Mouse (Mus musculus) embryonic facial prominence, embryonic 12.5 days (tissue): Measurements from ENCODE around the gene Hecw2. TPM values are rescaled to one million over a fixed set of nuclear protein-coding genes. Genes with fewer than 3 reads are reported as not detected.
A peak's percentile ranks its signal among the peaks of the same experiment; 100 is the strongest.

ENCODE experiments used
- ATAC-seq: fragments of 200-750 bp; cut with Nextera tagmentation; 2 replicates; pipeline ENCODE4 v1.8.0; 2017; ENCODE audit not compliant: insufficient number of reproducible peaks, insufficient read depth, low FRiP score, low TSS enrichment
- H3K27ac ChIP-seq: fragments of 300-500 bp; sonication (generic); 2 replicates; pipeline ENCODE4 v1.5.1; 2016; ENCODE audit warnings: mild to moderate bottlenecking
- H3K27me3 ChIP-seq: fragments of 300-500 bp; sonication (generic); 2 replicates; pipeline ENCODE4 v1.6.1; 2016; ENCODE audit warnings: mild to moderate bottlenecking, moderate library complexity
- H3K36me3 ChIP-seq: fragments of 300-500 bp; sonication (generic); 2 replicates; pipeline ENCODE4 v1.6.1; 2016; ENCODE audit warnings: mild to moderate bottlenecking
- H3K4me1 ChIP-seq: fragments of 300-500 bp; sonication (generic); 2 replicates; pipeline ENCODE4 v1.6.1; 2016
- H3K4me2 ChIP-seq: fragments of 300-500 bp; sonication (generic); replicated peaks from 2 replicates; pipeline ENCODE4 v1.6.1; 2016; ENCODE audit warnings: mild to moderate bottlenecking, moderate library complexity
- H3K4me3 ChIP-seq: fragments of 300-500 bp; sonication (generic); 2 replicates; pipeline ENCODE4 v1.5.1; 2016; ENCODE audit warnings: mild to moderate bottlenecking
- H3K9ac ChIP-seq: fragments of 300-500 bp; sonication (generic); 2 replicates; pipeline ENCODE4 v1.6.1; 2016; ENCODE audit warnings: mild to moderate bottlenecking, moderate library complexity
- H3K9me3 ChIP-seq: fragments of 300-500 bp; sonication (generic); 2 replicates; pipeline ENCODE4 v1.6.1; 2016; ENCODE audit warnings: mild to moderate bottlenecking, moderate library complexity
- WGBS: fragments of 180-500 bp; shearing (Covaris S2); methylation state at CpG from one replicate; pipeline ENCODE4 v1.1.7; 2016; 5-methylcytosine and 5-hydroxymethylcytosine counted together
- polyA plus RNA-seq: library from polyadenylated mRNA; unstranded; fragments of >200 nt; fragmentation: Nextera tagmentation; extraction: Ambion mirVana; gene quantifications from 2 replicates; pipeline ENCODE4 v1.2.1, GENCODE M21; 2016

Gene Hecw2
- polyA plus RNA-seq, 1 experiment from 2014 or later, result 6.3 TPM

DNA sequence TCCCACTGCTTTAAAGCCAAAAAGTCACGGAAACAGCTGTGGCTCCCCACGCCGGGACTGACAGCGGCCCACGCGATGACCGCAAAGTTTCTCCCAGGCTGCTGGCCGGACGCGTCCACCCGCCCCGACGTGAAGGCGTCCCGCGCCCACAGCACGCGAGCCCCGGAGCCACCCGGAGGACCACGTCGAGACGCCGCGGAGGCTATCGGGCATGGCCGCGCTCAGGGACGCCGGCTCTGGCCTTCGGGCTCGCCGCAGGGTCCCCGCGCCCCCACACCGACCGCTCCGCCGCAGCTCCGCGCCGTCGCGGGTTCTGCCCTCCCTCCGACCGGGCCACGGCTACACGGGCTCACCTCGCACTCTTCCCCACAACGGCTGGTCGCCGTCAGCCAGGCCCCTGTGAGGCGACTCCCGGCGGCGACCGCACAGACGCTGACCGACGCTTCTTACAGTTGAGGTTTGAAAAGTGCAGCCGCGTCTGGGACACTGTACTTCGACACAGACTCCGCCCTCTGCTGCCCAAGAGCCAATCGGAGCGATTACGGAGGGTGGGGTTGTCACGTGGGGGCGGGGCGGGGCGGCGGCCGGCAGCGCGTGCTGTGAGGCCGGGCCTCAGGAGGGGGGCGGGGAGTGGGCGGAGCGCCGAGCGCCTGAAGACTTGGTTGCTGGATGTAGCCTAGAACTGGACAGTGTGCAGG, 410.1 kb downstream of the Hecw2 start, which contains the start of gene Stk17b:
Stk17b (minus strand) TSS at position 504 of the 698 bp plus-strand sequence.
- no peaks in the 10 kb centered on the region for H3K4me1 ChIP-seq
- H3K4me2 ChIP-seq, result peak within 1 kb of the TSS; percentile 81
- H3K4me3 ChIP-seq, result peak within 1 kb of the TSS; percentile 90
- under 1% methylated on average over 81 of the region's 81 CpGs for WGBS
- ATAC-seq, result peak; percentile 98
- peak within 1 kb of the TSS; percentile 83 for H3K27ac ChIP-seq
- peak within 1 kb of the TSS; percentile 77 for H3K9ac ChIP-seq
- H3K27me3 ChIP-seq, result no peaks in the 10 kb centered on the region
- no peaks in the 10 kb centered on the region for H3K9me3 ChIP-seq
- H3K36me3 ChIP-seq, result no peaks in the 10 kb centered on the region

DNA sequence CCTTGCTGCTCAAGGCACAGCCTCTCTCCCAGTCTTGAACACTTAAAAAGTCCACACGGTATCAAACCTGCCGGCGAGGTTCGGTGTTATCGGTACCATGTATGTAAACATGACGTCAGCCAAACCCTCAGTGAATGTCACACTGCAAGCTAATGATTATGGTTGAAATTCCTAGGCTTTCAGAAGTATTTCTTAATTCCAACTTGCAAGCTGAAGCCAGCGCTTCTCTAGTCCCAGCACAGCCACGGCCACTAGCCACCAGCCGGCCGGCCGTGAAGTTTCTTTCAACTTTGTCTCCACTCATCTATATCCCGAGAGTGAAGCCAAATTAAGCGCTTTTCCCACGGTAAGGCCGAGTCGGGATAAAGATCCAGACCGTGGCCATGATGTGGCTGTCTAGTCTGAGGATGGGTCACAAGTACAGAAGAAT, 410.7 kb downstream of the Hecw2 start:
- ATAC-seq, result peak; percentile 6; the same call in 1 of the 2 replicates
- H3K4me1 ChIP-seq, result no peaks in the 10 kb centered on the region
- no peaks in the 10 kb centered on the region for H3K36me3 ChIP-seq
- H3K27me3 ChIP-seq, result no peaks in the 10 kb centered on the region
- H3K9me3 ChIP-seq, result no peaks in the 10 kb centered on the region
- peak overlapping the region; percentile 90 for H3K4me3 ChIP-seq
- 0 out of 2 replicates have a peak overlapping the region, but pooled peaks have one; percentile 83 for H3K27ac ChIP-seq
- WGBS, result under 1% methylated on average over 17 of the region's 17 CpGs
- peak overlapping the region; percentile 81 for H3K4me2 ChIP-seq
- peak overlapping the region; percentile 77 for H3K9ac ChIP-seq

DNA sequence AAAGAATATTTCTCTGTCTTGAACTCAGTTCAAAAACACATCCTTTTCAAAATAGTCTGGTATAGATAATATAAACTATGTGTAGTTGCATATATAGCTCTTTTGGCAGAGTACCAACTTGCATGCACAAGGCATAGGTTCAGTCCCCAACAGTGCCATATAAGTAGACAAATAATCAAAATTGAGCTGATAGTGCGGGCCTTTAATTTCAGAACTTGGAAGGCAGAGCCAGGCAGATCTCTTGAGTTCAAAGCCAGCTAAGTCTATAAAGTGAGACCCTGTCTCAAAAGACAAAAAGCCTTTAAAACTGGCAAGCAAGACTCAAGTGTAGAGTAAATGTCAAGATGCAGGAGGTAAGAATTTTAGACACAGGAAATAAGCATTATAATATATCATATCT, 412.0 kb downstream of the Hecw2 start:
- H3K36me3 ChIP-seq, result no peaks in the 10 kb centered on the region
- ATAC-seq, result no peak
- no peak overlapping the region for H3K9ac ChIP-seq
- no peaks in the 10 kb centered on the region for H3K9me3 ChIP-seq
- WGBS, result 87% methylated on average over 1 of the region's 1 CpGs
- H3K4me3 ChIP-seq, result no peak overlapping the region
- H3K4me1 ChIP-seq, result no peaks in the 10 kb centered on the region
- no peak overlapping the region for H3K4me2 ChIP-seq
- H3K27ac ChIP-seq, result no peak overlapping the region
- H3K27me3 ChIP-seq, result no peaks in the 10 kb centered on the region

DNA sequence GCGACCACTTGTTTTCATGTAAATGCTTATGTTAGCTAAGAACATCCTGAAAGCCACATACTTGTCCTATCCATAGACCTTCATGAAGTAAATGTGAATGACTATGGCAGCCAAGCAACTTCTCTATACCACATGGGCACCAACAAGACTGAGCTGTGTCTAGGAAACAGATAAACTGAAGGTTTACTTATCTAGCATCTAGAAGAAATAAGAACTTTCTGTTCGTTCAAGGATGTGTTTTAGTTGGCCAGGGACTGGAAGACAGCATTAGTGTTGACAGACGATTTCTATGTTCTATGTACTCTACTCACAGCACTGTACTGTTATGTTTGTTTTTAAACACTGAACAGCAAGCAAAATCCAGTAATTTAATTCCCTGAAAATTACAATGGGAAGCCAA, 412.9 kb downstream of the Hecw2 start:
- no peak for ATAC-seq
- no peaks in the 10 kb centered on the region for H3K4me1 ChIP-seq
- H3K9me3 ChIP-seq, result no peaks in the 10 kb centered on the region
- no peak overlapping the region for H3K4me2 ChIP-seq
- 84% methylated on average over 3 of the region's 3 CpGs for WGBS
- no peak overlapping the region for H3K4me3 ChIP-seq
- no peaks in the 10 kb centered on the region for H3K36me3 ChIP-seq
- no peak overlapping the region for H3K27ac ChIP-seq
- no peaks in the 10 kb centered on the region for H3K27me3 ChIP-seq
- no peak overlapping the region for H3K9ac ChIP-seq

DNA sequence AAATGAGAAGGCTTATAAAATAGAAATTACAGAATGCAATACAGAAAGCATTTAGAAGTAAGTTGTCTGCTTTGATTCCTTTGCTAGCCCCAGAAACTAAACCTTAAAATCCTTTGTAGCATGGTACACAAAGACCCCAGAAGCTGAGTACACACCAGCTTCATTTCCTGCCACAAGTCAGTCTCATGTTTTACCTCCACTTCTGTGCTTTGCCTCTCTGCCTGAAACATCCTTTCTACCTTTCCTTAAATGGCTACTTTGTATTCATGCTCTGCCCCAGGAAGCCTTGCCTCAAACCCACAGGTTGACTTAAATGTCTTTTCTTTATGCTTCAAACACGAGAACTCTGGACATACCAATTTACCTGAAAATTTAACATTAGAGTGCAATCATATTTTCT, 413.7 kb downstream of the Hecw2 start:
- Histone ChIP-seq H3K36me3 (no peaks in the 10 kb centered on the region), H3K27ac (no peak overlapping the region), H3K9me3 (no peaks in the 10 kb centered on the region), H3K4me1 (no peaks in the 10 kb centered on the region), H3K27me3 (no peaks in the 10 kb centered on the region), H3K9ac (no peak overlapping the region), H3K4me2 (no peak overlapping the region), H3K4me3 (no peak overlapping the region)
- 77% methylated on average over 1 of the region's 1 CpGs for WGBS
- ATAC-seq, result no peak

DNA sequence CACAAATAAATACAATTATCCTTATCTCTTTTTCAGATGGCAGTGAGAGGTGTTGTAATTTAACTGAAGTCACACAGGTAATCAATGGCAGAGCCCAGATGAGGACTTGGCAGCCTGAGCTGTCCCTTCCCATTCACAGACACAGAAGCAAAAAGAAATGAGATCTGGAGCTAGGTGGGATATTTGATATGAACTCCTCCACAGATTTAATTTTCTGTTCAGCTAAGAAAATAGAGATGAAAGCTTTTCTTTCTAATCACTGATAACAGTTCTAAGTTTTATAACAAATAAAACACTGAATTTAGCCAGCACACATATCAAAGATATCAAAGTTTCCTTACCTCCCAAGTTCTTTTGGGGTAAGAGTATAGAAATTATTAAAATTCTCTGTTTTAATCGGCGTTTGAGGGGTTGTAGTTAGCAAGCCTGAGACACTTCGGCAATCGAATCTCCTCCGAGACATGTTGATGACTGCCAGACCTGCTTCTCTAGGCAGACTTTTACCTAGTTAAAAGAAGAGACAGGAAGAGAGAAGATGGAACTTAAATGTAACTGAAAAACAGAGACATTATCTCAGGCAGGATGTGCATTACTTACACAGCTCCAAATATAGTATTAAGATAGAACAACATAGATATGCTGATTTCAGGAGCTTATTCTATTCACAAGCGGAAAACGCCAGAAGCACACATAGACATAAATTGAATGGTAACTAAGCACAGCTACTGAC, 418.6 kb downstream of the Hecw2 start:
- H3K4me3 ChIP-seq, result no peak overlapping the region
- H3K4me1 ChIP-seq, result no peaks in the 10 kb centered on the region
- no peak overlapping the region for H3K9ac ChIP-seq
- no peaks in the 10 kb centered on the region for H3K27me3 ChIP-seq
- H3K27ac ChIP-seq, result no peak overlapping the region
- no peak overlapping the region for H3K4me2 ChIP-seq
- no peak for ATAC-seq
- 88% methylated on average over 7 of the region's 7 CpGs for WGBS
- H3K9me3 ChIP-seq, result no peaks in the 10 kb centered on the region
- no peaks in the 10 kb centered on the region for H3K36me3 ChIP-seq

DNA sequence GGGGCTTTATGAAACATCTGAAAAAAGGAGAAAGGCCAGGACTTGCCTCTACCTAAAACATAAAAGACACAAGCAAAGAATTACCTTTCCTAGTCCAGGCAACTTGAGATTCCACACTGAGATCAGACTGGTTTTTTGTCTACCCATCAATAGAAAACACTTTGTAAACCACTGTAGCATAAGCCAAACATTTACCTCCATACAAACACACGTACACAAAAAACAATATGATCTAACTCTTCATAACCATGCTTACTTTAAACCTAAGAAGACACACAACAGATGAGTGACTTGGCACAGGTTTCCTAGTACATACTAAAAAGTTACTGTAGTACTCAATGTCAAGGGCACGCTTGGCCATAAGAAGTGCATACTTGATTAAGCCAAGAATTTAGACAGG, 419.4 kb downstream of the Hecw2 start:
- no peaks in the 10 kb centered on the region for H3K36me3 ChIP-seq
- 89% methylated on average over 2 of the region's 2 CpGs for WGBS
- H3K27ac ChIP-seq, result no peak overlapping the region
- no peak overlapping the region for H3K9ac ChIP-seq
- no peak overlapping the region for H3K4me2 ChIP-seq
- H3K27me3 ChIP-seq, result no peaks in the 10 kb centered on the region
- no peak overlapping the region for H3K4me3 ChIP-seq
- no peak for ATAC-seq
- H3K9me3 ChIP-seq, result no peaks in the 10 kb centered on the region
- no peaks in the 10 kb centered on the region for H3K4me1 ChIP-seq

DNA sequence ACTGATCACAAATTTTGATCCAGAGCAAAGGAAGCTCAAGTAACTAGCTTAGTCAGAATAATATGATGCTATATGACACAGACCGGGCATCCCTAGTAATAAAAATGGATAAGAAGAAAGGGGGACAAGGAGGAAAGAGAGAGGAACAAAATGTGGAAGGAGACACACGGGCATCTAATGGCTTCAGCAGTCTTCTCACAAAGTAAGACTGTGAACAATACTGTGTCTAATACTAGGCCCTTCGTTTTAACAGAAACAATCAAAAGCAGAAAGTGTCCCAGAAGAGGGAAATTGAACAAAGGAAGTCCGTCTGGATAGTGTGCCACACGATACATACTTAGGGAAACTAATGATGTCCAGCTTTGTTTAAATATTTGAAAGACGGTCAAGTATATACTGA, 419.9 kb downstream of the Hecw2 start:
- no peaks in the 10 kb centered on the region for H3K4me1 ChIP-seq
- ATAC-seq, result no peak
- no peak overlapping the region for H3K4me3 ChIP-seq
- H3K9ac ChIP-seq, result no peak overlapping the region
- H3K27me3 ChIP-seq, result no peaks in the 10 kb centered on the region
- no peaks in the 10 kb centered on the region for H3K36me3 ChIP-seq
- no peak overlapping the region for H3K27ac ChIP-seq
- 78% methylated on average over 6 of the region's 6 CpGs for WGBS
- no peak overlapping the region for H3K4me2 ChIP-seq
- H3K9me3 ChIP-seq, result no peaks in the 10 kb centered on the region

DNA sequence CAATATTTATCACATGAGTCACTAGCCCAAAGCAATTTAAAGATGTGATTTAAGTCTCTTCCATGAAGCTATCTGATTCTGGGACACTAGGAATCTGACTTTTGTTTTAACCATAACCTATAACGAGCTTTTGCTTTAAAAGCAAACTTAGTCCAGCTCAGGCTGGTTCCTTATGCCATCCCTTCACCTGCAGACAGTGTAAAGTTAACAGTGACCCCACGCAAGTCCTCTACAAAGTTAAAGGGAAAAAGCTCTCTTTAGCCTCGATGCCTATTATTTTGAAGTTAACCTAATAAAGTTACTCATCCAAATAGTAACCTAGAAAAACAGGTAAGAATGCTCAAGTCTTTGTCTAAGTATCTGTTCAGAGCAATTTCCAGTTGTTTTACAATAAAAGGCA, 420.4 kb downstream of the Hecw2 start:
- H3K36me3 ChIP-seq, result no peaks in the 10 kb centered on the region
- WGBS, result 91% methylated on average over 3 of the region's 3 CpGs
- no peak overlapping the region for H3K4me3 ChIP-seq
- no peak for ATAC-seq
- H3K4me2 ChIP-seq, result no peak overlapping the region
- no peak overlapping the region for H3K9ac ChIP-seq
- H3K27me3 ChIP-seq, result no peaks in the 10 kb centered on the region
- no peaks in the 10 kb centered on the region for H3K9me3 ChIP-seq
- H3K4me1 ChIP-seq, result no peaks in the 10 kb centered on the region
- H3K27ac ChIP-seq, result no peak overlapping the region

DNA sequence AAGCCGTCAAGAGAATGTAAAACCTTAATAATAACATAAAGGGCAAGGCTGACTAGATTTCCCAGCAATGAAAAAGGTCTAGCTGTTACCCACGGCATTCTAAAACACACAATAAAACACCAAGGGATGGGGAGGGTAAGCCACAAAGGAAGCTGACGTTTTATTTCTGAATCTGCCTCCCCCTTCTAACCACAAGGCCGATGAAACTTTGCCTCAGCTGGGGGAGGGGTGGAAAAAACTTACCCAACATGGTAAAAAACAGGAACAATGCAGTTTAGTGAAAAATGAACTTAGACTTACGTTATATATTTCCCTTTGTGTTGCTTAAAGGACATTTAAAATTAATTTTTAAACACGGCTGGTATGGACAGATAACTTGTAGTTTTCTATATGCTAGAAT, 421.0 kb downstream of the Hecw2 start:
- no peaks in the 10 kb centered on the region for H3K4me1 ChIP-seq
- H3K27ac ChIP-seq, result no peak overlapping the region
- WGBS, result 60% methylated on average over 6 of the region's 6 CpGs
- no peak overlapping the region for H3K4me3 ChIP-seq
- no peaks in the 10 kb centered on the region for H3K27me3 ChIP-seq
- H3K4me2 ChIP-seq, result no peak overlapping the region
- no peaks in the 10 kb centered on the region for H3K36me3 ChIP-seq
- H3K9ac ChIP-seq, result no peak overlapping the region
- no peak for ATAC-seq
- no peaks in the 10 kb centered on the region for H3K9me3 ChIP-seq

DNA sequence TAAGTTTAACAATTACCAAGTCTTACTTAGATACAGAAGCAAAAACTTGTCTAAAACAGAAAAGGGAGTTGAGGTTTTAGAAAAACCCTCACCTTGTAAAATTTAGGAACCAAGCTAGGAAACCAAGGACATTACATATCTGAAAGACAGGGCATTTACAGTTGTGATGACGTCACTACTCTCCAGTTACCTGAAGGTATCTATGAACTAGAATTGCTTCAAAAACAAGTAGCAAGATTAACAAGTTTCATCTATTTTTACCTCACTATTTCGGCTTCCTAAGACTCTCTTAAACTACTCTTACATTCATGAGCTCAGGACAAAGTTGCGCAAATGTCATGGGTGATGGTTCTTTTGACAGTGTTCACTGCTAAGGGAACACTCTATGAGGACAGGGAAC, 422.0 kb downstream of the Hecw2 start:
- Histone ChIP-seq H3K9ac (no peak overlapping the region), H3K4me3 (no peak overlapping the region), H3K4me2 (no peak overlapping the region), H3K36me3 (no peaks in the 10 kb centered on the region), H3K4me1 (no peaks in the 10 kb centered on the region), H3K9me3 (no peaks in the 10 kb centered on the region), H3K27me3 (no peaks in the 10 kb centered on the region), H3K27ac (no peak overlapping the region)
- WGBS, result 88% methylated on average over 3 of the region's 3 CpGs
- ATAC-seq, result no peak

DNA sequence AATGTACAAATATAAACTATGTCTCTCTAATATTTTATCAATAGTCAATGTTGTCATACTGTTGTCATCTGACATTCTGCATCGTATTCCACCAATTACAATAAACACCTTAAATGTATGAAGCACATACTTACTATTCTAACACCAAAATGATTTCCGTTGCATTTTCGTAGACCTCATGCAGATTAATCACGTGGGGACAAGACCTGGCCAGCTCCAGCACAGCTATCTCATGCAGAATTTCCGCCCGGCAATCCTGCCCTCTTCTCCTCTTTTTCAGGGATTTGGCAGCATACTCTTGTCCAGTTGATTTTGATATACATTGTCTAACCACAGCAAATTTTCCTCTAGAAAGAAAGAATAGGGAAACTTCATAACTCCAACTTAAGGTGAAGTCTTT, 423.5 kb downstream of the Hecw2 start:
- Histone ChIP-seq H3K9me3 (no peaks in the 10 kb centered on the region), H3K9ac (no peak overlapping the region), H3K27me3 (no peaks in the 10 kb centered on the region), H3K27ac (no peak overlapping the region), H3K4me2 (no peak overlapping the region), H3K4me3 (no peak overlapping the region), H3K4me1 (no peaks in the 10 kb centered on the region), H3K36me3 (no peaks in the 10 kb centered on the region)
- ATAC-seq, result no peak
- WGBS, result 95% methylated on average over 6 of the region's 6 CpGs
